Mouse (Mus musculus) splenic B cell, adult 2 months (primary cell): ENCODE data around the gene Terb1.

Experiments
- DNase-seq: peaks from one replicate; pipeline ENCODE4 v3.0.0-alpha.2; 2011; ENCODE audit warnings: low read depth, low spot score
- H3K27me3 ChIP-seq: 2 replicates; pipeline ENCODE4 v1.6.1; 2012; ENCODE audit warnings: mild to moderate bottlenecking, low read length, moderate library complexity, mixed read lengths; ENCODE audit not compliant: control insufficient read depth, poor library complexity, insufficient read depth, severe bottlenecking
- H3K36me3 ChIP-seq: 2 replicates; pipeline ENCODE4 v1.6.1; 2012; ENCODE audit warnings: mild to moderate bottlenecking, low read length, moderate library complexity, mixed read lengths; ENCODE audit not compliant: control insufficient read depth, poor library complexity, insufficient read depth, severe bottlenecking

The Terb1 gene

DNA sequence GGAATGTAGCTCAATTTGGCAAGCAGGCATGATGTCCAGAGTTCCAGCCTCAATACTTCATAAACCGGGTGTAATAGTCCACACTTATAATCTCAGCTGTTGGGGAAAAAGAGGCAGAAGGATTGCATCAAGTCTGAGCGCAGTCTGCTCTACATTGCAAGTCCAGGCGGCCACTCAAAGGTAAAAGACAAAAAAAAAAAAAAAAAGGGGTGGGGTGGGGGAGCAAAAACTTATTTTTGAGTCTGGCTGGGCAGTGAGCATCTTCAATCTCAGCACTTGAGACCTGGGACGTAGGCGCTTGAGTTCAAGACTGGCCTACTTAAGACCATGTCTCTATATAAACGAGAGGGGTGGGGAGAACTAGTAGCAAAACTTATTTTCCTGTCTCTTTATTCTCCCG lies 23.8 kb upstream of the Terb1 start:
- DNase-seq: no peak
- Histone ChIP-seq H3K36me3 (no peaks in the 10 kb centered on the region), H3K27me3 (no peaks in the 10 kb centered on the region)

DNA sequence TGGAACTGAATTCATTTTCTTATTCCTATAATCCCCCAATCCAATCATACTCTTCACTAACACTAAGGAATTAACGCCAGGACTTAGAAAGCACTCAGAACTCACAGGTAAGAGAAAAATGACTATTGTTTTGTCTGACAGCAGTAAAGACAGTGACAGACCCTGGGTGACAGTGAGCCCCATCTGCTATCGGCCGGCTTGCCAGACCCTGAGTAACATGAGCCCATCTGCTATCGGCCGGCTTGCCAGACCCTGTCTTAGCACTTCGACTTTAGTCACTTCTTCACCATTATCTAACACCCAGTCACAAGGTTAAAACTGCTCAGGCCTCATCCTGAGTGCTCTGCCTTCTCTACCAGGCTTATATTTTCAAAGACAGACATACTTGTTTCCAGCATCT lies 20.0 kb upstream of the Terb1 start:
- no peaks in the 10 kb centered on the region for H3K27me3 ChIP-seq
- no peak for DNase-seq
- no peaks in the 10 kb centered on the region; the same call in 1 of the 2 replicates for H3K36me3 ChIP-seq

DNA sequence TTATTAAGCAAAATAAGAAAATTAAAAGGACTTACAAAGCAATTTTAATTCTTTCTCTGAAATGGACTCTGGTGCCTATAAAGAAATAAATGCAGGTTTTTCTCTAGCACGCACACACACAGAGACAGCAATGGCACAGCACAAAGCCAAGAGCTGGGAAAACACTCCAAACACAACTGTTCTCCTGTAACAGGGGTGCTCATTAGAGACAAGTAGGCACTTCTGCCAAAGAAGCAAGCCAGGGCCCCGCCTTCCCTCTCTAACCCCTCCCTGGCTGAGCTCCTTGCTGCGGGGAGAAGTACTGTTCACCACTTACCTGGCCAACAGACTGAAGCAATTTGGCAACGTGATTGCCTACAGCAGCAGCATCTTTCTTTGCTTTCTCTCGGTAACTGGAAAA lies 8.2 kb upstream of the Terb1 start:
- no peak for DNase-seq
- Histone ChIP-seq H3K27me3 (no peaks in the 10 kb centered on the region), H3K36me3 (peaks cover 8% of the 10 kb centered on the region)

DNA sequence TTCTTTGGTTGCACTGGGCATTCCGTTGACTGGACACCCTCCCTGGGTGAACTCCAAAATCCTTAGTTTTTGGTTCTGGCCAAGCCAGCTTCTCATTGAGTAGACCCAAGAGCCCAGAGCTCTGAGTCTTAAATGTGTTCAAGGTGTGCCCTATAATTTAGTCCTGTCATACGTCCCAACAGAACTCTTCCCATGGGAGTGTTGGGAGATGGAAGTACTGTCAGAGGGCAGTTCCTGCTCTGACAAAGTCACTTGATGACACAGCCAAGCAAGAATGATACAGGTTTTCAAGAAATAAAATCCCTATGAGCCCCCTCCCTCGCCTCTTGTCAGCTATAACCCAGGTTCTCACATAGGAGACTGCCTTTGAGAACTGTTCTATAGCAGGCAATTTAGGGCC lies 424 bp upstream of the Terb1 start:
- Histone ChIP-seq H3K27me3 (no peaks in the 10 kb centered on the region), H3K36me3 (peaks cover 5% of the 10 kb centered on the region; the same call in 1 of the 2 replicates)
- no peak for DNase-seq

DNA sequence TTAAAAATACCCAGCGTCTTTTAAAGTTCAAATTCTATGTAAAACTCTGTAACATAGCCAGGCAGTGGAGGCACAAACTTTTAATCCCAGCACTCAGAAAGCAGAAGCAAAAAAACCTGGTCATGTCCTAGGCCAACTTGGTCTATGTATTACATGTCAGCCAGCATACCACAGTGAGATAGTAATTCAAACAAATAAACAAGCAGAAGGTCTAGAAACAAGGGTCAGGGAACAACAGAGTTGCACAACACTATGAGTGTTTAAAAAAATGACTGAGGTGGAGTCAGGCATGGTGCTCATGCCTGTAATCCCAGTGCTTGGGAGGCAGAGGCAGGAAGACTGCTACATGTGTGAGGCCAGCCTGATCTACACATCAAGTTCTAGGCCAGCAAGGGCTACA lies 30.6 kb downstream of the Terb1 start:
- H3K36me3 ChIP-seq: no peaks in the 10 kb centered on the region
- no peak for DNase-seq
- no peaks in the 10 kb centered on the region for H3K27me3 ChIP-seq

DNA sequence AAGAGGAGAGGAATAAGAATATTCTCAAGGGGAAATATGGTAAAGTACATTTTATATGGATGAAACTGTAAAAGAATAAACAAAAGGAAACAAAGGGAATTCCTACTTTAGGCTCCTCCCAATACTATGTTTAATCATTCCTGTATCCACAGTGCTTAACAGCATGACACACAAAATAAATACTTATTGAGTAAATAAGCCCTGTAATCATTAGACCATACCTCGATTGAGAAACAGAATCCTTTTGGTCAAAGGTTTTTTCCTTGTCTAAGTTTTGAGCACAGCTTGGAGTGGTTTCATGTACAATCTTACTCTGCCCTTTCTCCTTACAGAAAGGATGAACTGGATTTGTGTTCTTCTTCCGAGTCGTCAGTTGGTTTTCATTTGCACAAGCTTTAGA lies 37.2 kb downstream of the Terb1 start:
- no peak for DNase-seq
- Histone ChIP-seq H3K27me3 (no peaks in the 10 kb centered on the region), H3K36me3 (no peaks in the 10 kb centered on the region)

DNA sequence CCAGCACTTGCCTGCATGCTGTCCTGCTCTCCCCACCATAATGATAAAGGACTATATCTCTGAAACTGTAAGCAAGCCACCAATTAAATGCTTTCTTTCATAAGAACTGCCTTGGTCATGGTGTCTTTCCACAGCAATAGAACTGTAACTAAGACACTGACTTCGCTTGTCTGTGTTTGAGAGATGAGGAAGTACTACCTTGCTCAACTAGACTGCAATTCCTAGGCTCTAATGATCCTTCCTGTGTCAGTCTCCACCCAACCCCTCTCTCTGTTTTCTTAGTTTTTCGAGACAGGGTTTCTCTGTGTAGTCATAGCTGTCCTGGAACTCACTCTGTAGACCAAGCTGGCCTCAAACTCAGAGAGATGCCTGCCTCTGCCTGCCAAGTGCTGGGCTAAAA lies 42.2 kb downstream of the Terb1 start:
- H3K36me3 ChIP-seq: no peaks in the 10 kb centered on the region
- no peaks in the 10 kb centered on the region for H3K27me3 ChIP-seq
- DNase-seq: no peak

DNA sequence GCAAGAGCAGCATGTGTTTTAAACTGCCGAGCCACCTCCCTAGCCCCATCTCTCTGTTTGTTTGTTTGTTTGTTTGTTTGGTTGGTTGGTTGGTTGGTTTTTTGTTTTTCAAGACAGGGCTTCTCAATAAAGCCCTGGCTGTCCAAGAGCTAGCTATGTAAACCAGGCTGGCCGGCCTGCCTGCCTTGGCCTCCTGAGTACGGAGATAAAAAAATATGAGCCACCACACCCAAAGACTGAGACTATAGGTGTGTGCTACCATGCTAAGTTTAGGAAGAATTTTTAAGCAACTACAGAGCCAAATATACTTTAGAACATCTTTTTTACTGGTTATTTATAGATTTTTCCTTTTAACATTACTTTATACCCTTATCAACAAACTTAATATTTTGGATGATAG lies 57.5 kb downstream of the Terb1 start:
- Histone ChIP-seq H3K27me3 (no peaks in the 10 kb centered on the region), H3K36me3 (no peaks in the 10 kb centered on the region)
- no peak for DNase-seq

DNA sequence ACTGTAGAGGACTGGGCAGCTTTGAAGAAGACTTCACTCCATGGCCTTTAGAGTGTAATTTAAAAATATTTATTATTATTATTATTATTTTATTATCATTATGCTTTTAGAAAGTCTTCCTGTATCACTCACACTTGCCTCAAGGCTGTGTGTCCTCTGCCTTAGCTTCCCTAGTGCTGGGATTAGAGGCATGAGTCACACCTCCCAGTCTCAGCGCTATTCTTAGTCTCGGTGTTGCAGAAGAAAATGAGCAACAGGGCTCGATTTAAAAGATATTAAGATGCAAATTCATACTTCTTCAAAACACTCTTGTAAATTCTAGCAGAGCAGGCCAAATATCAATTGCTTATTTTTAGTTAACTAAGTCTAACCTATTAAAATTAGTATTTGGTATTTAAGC lies 60.9 kb downstream of the Terb1 start:
- Histone ChIP-seq H3K36me3 (no peaks in the 10 kb centered on the region), H3K27me3 (no peaks in the 10 kb centered on the region)
- no peak for DNase-seq

DNA sequence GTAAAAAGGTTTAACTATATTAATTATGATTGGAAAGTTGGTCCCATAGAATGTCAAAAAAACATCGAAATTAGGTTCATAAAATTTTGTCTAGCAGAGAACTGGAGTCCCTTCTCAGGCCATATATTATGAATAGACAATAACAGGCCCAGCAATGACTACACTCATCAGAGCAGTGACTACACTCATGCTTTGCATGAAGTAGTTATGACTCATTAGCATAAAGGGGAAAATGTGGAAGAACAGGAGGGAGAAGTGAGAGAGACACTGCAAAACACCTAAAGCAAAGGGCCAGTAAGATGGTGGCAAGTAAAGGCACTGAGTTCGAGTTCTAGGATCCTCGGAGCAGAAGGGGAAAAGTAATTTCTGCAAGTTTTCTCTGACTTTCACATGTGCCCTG lies 63.7 kb downstream of the Terb1 start:
- DNase-seq: no peak
- H3K27me3 ChIP-seq: no peaks in the 10 kb centered on the region

DNA sequence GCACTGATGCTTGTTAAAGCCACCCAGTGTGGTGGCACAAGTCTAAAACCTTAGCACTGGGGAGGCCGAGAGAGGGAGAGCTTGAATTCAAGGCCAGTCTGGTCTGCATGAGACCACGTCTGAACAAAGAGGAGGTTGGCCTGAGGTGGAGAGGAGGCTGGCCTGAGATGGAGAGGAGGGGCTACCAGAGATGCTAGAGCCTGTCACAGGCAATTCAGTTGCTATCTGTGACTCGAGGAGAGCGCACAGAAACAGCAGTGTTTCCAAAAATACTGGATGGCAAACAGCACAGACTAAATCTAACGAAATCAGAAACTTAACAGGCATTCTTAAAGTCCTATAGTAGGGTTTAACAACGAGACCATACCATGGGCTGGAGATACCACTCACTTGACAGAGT lies 64.5 kb downstream of the Terb1 start:
- H3K36me3 ChIP-seq: peaks cover 3% of the 10 kb centered on the region; the same call in 1 of the 2 replicates
- no peak for DNase-seq
- H3K27me3 ChIP-seq: no peaks in the 10 kb centered on the region

More for the DNA sequence above, 63.7 kb downstream of the Terb1 start:
- no peaks in the 10 kb centered on the region for H3K36me3 ChIP-seq

DNA sequence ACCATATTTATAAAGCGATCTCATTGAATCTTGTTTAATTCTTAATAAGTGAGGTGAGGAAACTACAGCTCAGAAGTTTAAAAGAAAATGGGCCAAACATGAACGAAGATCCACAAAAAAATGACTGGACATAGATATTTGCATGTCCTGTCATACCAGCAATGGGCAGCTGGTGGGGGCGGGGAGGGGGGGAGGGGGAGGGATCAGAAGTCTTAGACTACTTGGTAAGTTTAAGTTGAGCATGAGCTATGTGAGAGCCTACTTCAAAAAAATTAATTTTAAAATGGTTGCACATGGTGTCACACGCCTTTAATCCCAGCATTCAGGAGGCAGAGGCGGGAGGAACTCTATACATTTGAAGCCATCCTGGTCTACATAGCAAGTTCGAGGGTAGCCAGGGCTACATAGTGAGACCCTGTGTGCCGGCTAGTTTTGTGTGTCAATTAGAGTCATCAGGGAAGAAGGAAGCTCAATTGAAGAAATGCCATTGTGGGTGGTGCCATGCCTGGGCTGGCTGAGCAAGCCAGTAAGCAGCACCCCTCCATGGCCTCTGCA lies 66.5 kb downstream of the Terb1 start:
- DNase-seq: no peak
- no peaks in the 10 kb centered on the region for H3K27me3 ChIP-seq
- peaks cover 3% of the 10 kb centered on the region for H3K36me3 ChIP-seq

DNA sequence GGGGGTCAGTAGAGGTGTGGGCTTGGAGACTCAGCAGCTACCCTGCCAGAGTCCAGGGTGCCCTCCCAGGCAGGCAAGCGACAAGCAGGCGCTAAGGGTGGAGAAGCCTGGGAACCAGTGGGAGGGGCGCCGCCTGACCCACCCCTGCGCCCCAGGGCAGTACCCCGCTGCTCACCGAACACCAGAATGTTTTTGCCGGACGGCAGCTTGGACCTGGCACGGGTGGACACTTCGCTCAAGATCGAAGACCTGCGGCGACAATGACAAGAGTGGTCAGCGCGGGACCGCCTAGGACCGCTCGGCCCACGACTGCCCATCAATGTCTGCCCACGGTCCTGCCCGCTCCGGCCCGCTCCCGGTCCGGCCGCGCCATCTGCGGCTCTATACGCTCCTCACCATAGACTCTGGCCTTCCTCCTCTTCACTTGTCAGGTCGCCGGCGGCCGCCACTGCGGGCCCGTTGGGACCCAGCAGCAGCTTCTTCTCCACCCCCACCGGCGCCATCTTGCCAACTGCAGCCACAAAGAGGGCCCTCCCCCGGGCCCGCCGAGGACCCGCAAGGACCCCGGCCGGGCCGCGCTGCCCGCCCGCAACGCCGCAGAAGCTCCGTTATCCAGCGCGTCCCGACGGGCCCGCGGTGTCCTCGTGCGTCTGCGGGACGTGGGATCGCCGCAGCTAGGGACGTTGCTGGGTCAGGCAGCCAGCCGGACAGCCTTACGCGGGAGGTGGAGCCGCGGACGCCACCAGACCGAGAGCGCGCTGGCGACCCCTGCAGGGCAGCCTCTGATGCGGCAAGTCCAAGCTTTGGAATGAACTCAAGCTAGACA lies 67.2 kb downstream of the Terb1 start, which contains the start of gene Dync1li2:
Dync1li2 (minus strand) TSS at position 749 of the 826 bp plus-strand sequence.
- peaks cover 3% of the 10 kb centered on the region for H3K36me3 ChIP-seq
- no peaks in the 10 kb centered on the region for H3K27me3 ChIP-seq
- DNase-seq: peak; percentile 92

DNA sequence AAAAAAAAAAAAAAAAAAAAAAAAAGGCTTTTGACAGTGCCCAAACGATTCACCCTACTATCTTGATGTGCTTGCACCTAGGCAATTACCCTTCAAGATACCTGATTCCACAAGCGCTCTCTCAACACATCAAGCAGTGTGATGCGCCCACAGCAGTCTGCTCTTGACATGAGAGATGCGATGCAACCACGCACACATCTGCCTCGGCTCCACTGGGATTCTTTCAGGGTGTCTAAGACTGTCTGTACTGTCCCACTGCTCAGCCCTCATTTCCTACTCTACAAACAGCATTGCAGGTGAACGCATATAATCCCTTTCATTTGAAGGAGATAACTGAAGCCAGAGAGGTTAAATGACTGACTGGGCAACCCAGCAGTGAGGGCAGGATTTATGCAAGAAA lies 68.1 kb downstream of the Terb1 start:
- DNase-seq: no peak
- Histone ChIP-seq H3K27me3 (no peaks in the 10 kb centered on the region), H3K36me3 (peaks cover 5% of the 10 kb centered on the region)

DNA sequence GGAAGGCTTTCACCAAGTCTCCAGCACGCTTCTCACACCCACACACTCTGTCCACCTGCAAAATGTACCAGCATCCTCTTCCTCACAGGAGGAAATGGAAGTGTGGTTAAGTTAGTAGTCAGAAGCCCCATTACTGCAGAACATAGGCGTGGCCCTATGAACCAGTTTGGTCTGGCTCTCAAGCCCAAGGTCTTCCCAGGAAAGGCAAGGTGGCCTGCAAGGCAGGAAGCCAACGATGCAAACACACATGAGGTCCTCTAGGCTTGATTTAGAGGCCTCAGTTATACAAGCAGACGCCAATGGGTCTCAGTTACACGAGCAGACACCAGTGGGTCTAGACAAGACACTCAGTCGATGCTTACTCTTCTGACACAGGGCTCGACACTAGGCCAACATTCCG lies 70.2 kb downstream of the Terb1 start:
- DNase-seq: no peak
- H3K27me3 ChIP-seq: no peaks in the 10 kb centered on the region

More for the DNA sequence above, 70.2 kb downstream of the Terb1 start:
- H3K36me3 ChIP-seq: peaks cover 11% of the 10 kb centered on the region
